Mouse (Mus musculus) spleen, adult 2 months (tissue): ENCODE measurements around the gene Vnn3.

Experiments
- CTCF ChIP-seq: fragments of 200-500 bp; IDR thresholded peaks from 2 replicates; pipeline ENCODE4 v1.5.1; 2011; ENCODE audit warnings: mild to moderate bottlenecking, inconsistent platforms; ENCODE audit not compliant: insufficient read depth, insufficient read length, insufficient replicate concordance; ENCODE audit errors: extremely low read depth
- POLR2A ChIP-seq: fragments of 200-500 bp; IDR thresholded peaks from 2 replicates; pipeline ENCODE4 v1.6.1; 2011; ENCODE audit warnings: low read depth, low read length, inconsistent platforms

DNA sequence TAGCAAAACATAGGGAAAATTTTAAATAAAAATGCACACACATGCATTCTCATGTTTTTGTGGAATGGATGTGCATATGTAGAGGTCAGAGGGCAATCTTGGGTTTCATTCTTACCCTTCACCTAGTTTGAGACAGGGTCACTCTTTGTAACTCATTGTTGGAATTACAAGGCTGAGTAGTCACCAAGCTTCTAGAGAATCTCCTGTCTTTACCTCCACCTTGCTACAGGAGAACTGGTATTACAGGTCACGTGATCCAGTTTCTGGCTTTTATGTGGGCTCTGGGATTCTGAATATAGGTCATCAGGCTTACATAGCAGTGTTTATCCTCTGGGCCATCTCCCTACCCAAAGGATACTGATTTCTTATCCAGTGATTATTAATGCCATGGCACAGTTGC lies 54.4 kb downstream of the Vnn3 start:
- TF ChIP-seq POLR2A (no peak), CTCF (no peak)
